Mouse (Mus musculus) liver, adult 2 months (tissue): Measurements from ENCODE around the gene Tstd2. TPM values are rescaled to one million over a fixed set of nuclear protein-coding genes. Genes with fewer than 3 reads are reported as not detected.

Experiments used
- DNase-seq: peaks from one replicate; pipeline ENCODE4 v3.0.0-alpha.2; 2011; ENCODE audit warnings: low read depth, low spot score; ENCODE audit errors: extremely low read depth
- H3K27ac ChIP-seq: fragments of 200-500 bp; replicated peaks from 2 replicates; pipeline ENCODE4 v1.5.1; 2012; ENCODE audit warnings: low read depth, mild to moderate bottlenecking, control low read depth, inconsistent platforms, low read length; ENCODE audit not compliant: insufficient read depth
- H3K27me3 ChIP-seq: fragments of 200-500 bp; 2 replicates; pipeline ENCODE4 v1.6.1; 2012; ENCODE audit warnings: mild to moderate bottlenecking, moderate library complexity, low read length, inconsistent platforms; ENCODE audit not compliant: control insufficient read depth, insufficient read depth
- H3K36me3 ChIP-seq: fragments of 200-500 bp; 2 replicates; pipeline ENCODE4 v1.6.1; 2012; ENCODE audit warnings: low read length, inconsistent platforms; ENCODE audit not compliant: control insufficient read depth, insufficient read depth
- H3K4me1 ChIP-seq: fragments of 200-500 bp; 2 replicates; pipeline ENCODE4 v1.6.1; 2011; ENCODE audit warnings: low read length; ENCODE audit not compliant: control insufficient read depth, insufficient read depth
- H3K4me3 ChIP-seq: fragments of 200-500 bp; 2 replicates; pipeline ENCODE4 v1.5.1; 2011; ENCODE audit warnings: low read depth, mild to moderate bottlenecking, control low read depth, low read length, moderate library complexity; ENCODE audit not compliant: insufficient read depth
- H3K79me2 ChIP-seq: fragments of 200-500 bp; 2 replicates; pipeline ENCODE4 v1.6.1; 2012; ENCODE audit warnings: inconsistent platforms, mild to moderate bottlenecking, low read length, moderate library complexity; ENCODE audit not compliant: control insufficient read depth, insufficient read depth
- H3K9ac ChIP-seq: fragments of 200-500 bp; 2 replicates; pipeline ENCODE4 v1.6.1; 2012; ENCODE audit warnings: low read depth, mild to moderate bottlenecking, control low read depth, inconsistent platforms, low read length
- CTCF ChIP-seq: fragments of 200-500 bp; IDR thresholded peaks from 2 replicates; pipeline ENCODE4 v1.5.1; 2011; ENCODE audit warnings: low read depth, low read length, control low read depth
- POLR2A ChIP-seq: fragments of 200-500 bp; IDR thresholded peaks from 2 replicates; pipeline ENCODE4 v1.6.1; 2011; ENCODE audit warnings: low read length, control low read depth; ENCODE audit not compliant: insufficient read depth; ENCODE audit errors: extremely low read depth
- WGBS: fragments of 180-500 bp; shearing (Covaris S2); methylation state at CpG from one replicate; pipeline ENCODE4 v1.1.7; 2018; 5-methylcytosine and 5-hydroxymethylcytosine counted together
- polyA plus RNA-seq: library from polyadenylated mRNA; depleted of rRNA; stranded (reverse); fragments of >200 nt; gene quantifications from 2 replicates; pipeline ENCODE4 v1.2.3, GENCODE M21; 2012
- total RNA-seq: library from RNA; depleted of rRNA; stranded (reverse); fragments of >200 nt; gene quantifications from 2 replicates; pipeline ENCODE4 v1.2.3, GENCODE M21; 2014

The Tstd2 gene
- total and polyA plus RNA-seq, 2 experiments: 10.5 to 13.0 TPM

DNA sequence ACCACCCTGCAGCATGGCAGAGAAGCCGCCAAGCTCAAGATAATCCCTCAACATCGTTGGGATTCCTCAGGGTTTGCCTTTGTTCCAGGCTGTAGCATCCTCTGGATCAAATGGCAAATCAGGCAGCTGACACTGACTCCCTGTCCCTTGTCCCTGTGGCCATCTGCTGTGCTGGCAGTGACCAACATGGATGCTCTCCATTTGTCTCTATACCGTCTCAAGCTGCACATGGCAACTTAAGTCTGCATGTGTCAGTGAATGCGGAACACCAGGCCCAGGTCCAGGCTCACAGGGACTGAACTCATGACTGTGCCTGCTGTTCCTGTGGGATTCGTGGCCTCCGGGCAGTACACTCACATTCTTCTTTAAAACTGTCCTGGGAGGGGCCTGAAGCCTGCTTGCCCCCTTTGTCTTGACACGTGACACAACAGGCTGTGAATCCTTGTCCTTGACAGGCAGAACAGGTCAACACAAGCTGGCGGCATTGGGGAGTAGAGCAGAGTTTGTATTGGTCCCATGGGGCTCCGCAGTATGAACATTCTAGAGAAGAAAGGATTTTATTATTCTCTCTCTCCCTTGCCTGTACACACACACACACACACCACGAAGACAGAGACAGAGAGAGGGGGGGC, 21.8 kb downstream of the Tstd2 start:
- no peak for TF ChIP-seq POLR2A
- H3K79me2 ChIP-seq: no peaks in the 10 kb centered on the region
- H3K4me1 ChIP-seq: no peaks in the 10 kb centered on the region
- WGBS: 90% methylated on average over 10 of the region's 10 CpGs
- H3K9ac ChIP-seq: no peak overlapping the region
- peaks cover 59% of the 10 kb centered on the region for H3K36me3 ChIP-seq
- H3K27ac ChIP-seq: no peak overlapping the region
- H3K27me3 ChIP-seq: no peaks in the 10 kb centered on the region
- H3K4me3 ChIP-seq: no peak overlapping the region
- no peak for DNase-seq

GRCm38 (mm10) chr4:46115308-46115707, 23.2 kb downstream of the Tstd2 start:
- 82% methylated on average over 1 of the region's 1 CpGs for WGBS
- no peaks in the 10 kb centered on the region for H3K4me1 ChIP-seq
- no peak for DNase-seq
- no peaks in the 10 kb centered on the region for H3K79me2 ChIP-seq
- H3K27ac ChIP-seq: no peak overlapping the region
- H3K27me3 ChIP-seq: no peaks in the 10 kb centered on the region
- peaks cover 46% of the 10 kb centered on the region for H3K36me3 ChIP-seq
- H3K4me3 ChIP-seq: no peak overlapping the region
- no peak for TF ChIP-seq POLR2A
- TF ChIP-seq CTCF: no peak
- H3K9ac ChIP-seq: no peak overlapping the region

DNA sequence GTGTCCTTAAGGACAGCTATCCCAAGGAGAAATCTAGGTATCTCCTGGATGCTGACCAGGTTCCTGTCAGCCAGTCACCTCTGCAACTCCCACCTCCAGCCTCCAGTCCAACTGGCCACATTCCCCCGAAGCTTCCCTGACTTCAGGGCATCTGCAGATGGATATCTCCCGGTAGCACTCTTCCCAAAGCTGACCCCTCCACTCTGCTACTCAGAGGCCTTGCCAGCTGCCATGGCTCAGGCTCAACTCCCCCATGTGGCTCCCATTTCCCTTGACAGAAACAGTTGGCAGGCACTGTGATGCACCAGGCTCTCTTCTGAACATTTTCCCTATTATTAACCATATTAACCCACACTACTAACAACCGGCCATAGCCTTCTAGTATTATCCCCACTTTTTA, 27.1 kb downstream of the Tstd2 start:
- Histone ChIP-seq H3K4me1 (no peaks in the 10 kb centered on the region), H3K79me2 (no peaks in the 10 kb centered on the region), H3K27me3 (no peaks in the 10 kb centered on the region), H3K27ac (no peak overlapping the region), H3K9ac (no peak overlapping the region), H3K36me3 (peaks cover 21% of the 10 kb centered on the region), H3K4me3 (no peak overlapping the region)
- WGBS: 66% methylated on average over 3 of the region's 3 CpGs
- no peak for TF ChIP-seq POLR2A
- TF ChIP-seq CTCF: no peak
- no peak for DNase-seq

GRCm38 (mm10) chr4:46110084-46110483, 28.4 kb downstream of the Tstd2 start:
- Histone ChIP-seq H3K9ac (no peak overlapping the region), H3K4me3 (no peak overlapping the region), H3K27me3 (no peaks in the 10 kb centered on the region), H3K27ac (no peak overlapping the region), H3K4me1 (no peaks in the 10 kb centered on the region), H3K36me3 (peaks cover 11% of the 10 kb centered on the region; the same call in 1 of the 2 replicates), H3K79me2 (no peaks in the 10 kb centered on the region)
- TF ChIP-seq POLR2A: no peak
- no peak for TF ChIP-seq CTCF
- DNase-seq: no peak
- WGBS: 93% methylated on average over 8 of the region's 8 CpGs

DNA sequence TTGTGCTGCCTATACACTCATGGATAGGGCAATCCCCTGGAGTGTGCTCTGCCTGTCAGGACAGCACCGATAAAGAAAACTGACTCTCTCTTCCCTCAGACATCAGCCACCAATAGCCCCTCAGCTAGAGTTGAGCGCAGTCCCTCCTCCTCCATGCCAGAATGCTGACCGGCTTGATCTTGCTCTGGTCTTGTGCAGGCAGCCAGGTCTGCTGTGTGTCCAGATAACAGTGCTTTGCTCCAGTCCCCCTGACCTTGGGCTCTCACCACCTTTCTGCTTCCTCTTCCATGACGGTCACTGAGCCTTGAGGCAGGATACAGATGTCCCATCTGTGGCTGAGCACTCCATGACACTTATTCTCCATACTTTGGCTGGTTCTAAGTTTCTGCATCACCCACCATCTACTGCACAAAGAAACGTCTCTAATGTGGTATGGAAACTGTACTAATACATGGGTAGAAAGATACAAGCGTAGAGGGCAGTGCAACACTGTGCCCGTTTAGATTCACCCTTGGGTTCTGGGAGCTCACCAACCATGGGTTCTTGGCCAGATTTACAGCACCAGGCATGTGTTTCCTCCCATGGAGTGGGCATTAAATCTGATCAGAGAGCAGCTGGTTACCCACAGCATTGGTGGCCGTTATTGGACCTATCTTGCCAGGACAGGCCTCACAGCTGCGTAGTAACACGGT, 36.3 kb downstream of the Tstd2 start:
- no peaks in the 10 kb centered on the region for H3K36me3 ChIP-seq
- TF ChIP-seq CTCF (no peak), POLR2A (no peak)
- H3K27ac ChIP-seq: no peak overlapping the region
- no peaks in the 10 kb centered on the region for H3K27me3 ChIP-seq
- 91% methylated on average over 10 of the region's 10 CpGs for WGBS
- no peak for DNase-seq
- no peak overlapping the region for H3K4me3 ChIP-seq
- H3K79me2 ChIP-seq: no peaks in the 10 kb centered on the region
- H3K9ac ChIP-seq: no peak overlapping the region
- no peaks in the 10 kb centered on the region for H3K4me1 ChIP-seq

DNA sequence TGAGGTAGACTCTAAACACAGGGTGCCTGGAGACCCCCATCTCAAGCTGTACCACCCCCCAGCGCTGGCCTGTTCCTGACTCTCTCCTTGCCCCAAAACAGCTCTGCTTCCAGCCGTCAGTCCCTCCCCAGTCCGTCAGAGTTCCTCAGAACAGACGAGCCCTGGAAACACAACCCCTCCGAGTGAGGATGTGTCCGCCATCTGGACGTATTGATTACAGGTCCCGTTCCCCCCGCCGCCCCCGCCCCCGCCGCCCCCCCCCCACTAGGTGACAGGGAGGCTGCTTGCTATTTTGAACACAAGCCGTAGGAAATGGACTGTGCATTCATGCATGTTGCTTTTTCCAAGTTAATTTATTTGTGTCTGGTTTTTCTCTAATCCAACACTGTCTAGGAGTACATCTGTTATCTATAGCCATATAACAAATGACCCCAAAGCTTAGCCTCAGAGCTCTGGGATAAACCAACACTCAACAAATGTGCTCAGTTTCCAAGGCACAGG, 37.2 kb downstream of the Tstd2 start:
- Histone ChIP-seq H3K4me3 (no peak overlapping the region), H3K27me3 (no peaks in the 10 kb centered on the region), H3K79me2 (no peaks in the 10 kb centered on the region), H3K4me1 (no peaks in the 10 kb centered on the region), H3K27ac (no peak overlapping the region), H3K36me3 (no peaks in the 10 kb centered on the region), H3K9ac (no peak overlapping the region)
- TF ChIP-seq POLR2A: no peak
- TF ChIP-seq CTCF: no peak
- WGBS: 22% methylated on average over 14 of the region's 14 CpGs
- DNase-seq: no peak
